Mouse (Mus musculus) limb, embryonic 14.5 days (tissue): ENCODE results near the gene Grik2. TPM values are rescaled to one million over a fixed set of nuclear protein-coding genes. Genes with fewer than 3 reads are reported as not detected.

Source experiments
- ATAC-seq: fragments of 200-750 bp; cut with Nextera tagmentation; 2 replicates; pipeline ENCODE4 v1.8.0; 2017; ENCODE audit warnings: low read depth, moderate number of reproducible peaks, moderate TSS enrichment; ENCODE audit not compliant: low FRiP score
- DNase-seq: peaks from one replicate; pipeline ENCODE4 v3.0.0-alpha.2; 2015; ENCODE audit warnings: low spot score
- H3K27ac ChIP-seq: fragments of 300-500 bp; sonication (generic); replicated peaks from 2 replicates; pipeline ENCODE4 v1.5.1; 2014; ENCODE audit warnings: low read depth, mild to moderate bottlenecking, low read length, moderate library complexity, mixed read lengths
- H3K27me3 ChIP-seq: fragments of 300-500 bp; sonication (generic); 2 replicates; pipeline ENCODE4 v1.6.1; 2014; ENCODE audit warnings: low read length, mixed read lengths; ENCODE audit not compliant: control insufficient read depth, insufficient read depth
- H3K36me3 ChIP-seq: fragments of 300-500 bp; sonication (generic); 2 replicates; pipeline ENCODE4 v1.6.1; 2014; ENCODE audit warnings: mild to moderate bottlenecking, low read length, moderate library complexity, mixed read lengths; ENCODE audit not compliant: control insufficient read depth, insufficient read depth
- H3K4me1 ChIP-seq: fragments of 300-500 bp; sonication (generic); 2 replicates; pipeline ENCODE4 v1.6.1; 2014; ENCODE audit warnings: antibody characterized with exemption, low read length, mixed read lengths; ENCODE audit not compliant: control insufficient read depth, insufficient read depth
- H3K4me2 ChIP-seq: fragments of 300-500 bp; sonication (generic); replicated peaks from 2 replicates; pipeline ENCODE4 v1.6.1; 2014; ENCODE audit warnings: low read depth, mild to moderate bottlenecking, low read length, moderate library complexity; ENCODE audit not compliant: severe bottlenecking
- H3K4me3 ChIP-seq: fragments of 300-500 bp; sonication (generic); replicated peaks from 2 replicates; pipeline ENCODE4 v1.5.1; 2014; ENCODE audit warnings: low read length
- H3K9ac ChIP-seq: fragments of 300-500 bp; sonication (generic); 2 replicates; pipeline ENCODE4 v1.6.1; 2014; ENCODE audit warnings: mild to moderate bottlenecking, low read depth, low read length, moderate library complexity; ENCODE audit not compliant: severe bottlenecking
- H3K9me3 ChIP-seq: fragments of 300-500 bp; sonication (generic); 2 replicates; pipeline ENCODE4 v1.6.1; 2016; ENCODE audit warnings: low read length; ENCODE audit not compliant: control insufficient read depth
- POLR2A ChIP-seq: fragments of 200-500 bp; IDR thresholded peaks from 2 replicates; pipeline ENCODE4 v1.8.0; 2012; ENCODE audit warnings: inconsistent platforms, mild to moderate bottlenecking, moderate library complexity, borderline replicate concordance; ENCODE audit not compliant: insufficient read depth, insufficient read length; ENCODE audit errors: extremely low read depth
- WGBS: fragments of 180-500 bp; shearing (Covaris S2); extraction: QIAGEN DNeasy Blood & Tissue Kit; methylation state at CpG from one replicate; pipeline ENCODE4 v1.1.7; 2014; 5-methylcytosine and 5-hydroxymethylcytosine counted together
- polyA plus RNA-seq, 2 experiments: library from polyadenylated mRNA; depleted of rRNA in 1 of 2; stranded (reverse) in 1 of 2; unstranded in 1 of 2; fragments of >200 nt; fragmentation: Nextera tagmentation in 1 of 2; extraction: Ambion mirVana in 1 of 2; gene quantifications; 2 replicates each; pipeline versions ENCODE4 v1.2.1 to v1.2.3; 2012 to 2014

The Grik2 gene
- polyA plus RNA-seq (2012; rRNA removed) (3.5 and 4.3 TPM in 2 replicates), polyA plus RNA-seq (2014; fragmentation: Nextera tagmentation; extraction: Ambion mirVana) (2.7 and 4.6 TPM in 2 replicates)

DNA sequence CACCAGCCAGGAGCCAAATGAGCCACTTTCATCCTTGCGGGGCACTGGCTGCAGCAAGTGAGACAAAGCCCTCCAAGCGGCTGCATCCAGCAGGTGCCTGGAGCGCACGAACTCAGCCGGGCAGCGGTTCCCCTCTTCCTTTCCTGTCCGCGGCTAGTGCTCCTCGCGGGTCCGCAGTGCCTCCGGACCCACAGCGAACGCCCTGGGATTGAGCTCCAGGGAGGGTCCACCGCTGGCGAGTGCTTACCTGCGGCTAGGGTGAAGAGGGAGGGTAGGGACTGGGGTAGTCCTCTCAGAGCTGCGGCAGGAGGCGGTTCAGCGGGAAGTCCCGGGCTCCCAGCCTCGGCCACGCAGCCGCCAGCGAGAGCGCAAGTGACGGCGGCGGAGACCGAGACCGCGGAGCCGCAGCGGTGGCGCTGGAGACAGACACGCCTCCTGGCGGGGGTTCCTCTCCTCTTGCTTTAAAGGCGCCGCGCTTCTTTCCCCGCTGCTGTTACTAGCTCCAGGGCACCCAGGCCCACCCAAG lies at the start of gene Grik2:
Gene Grik2, minus strand, starts transcription at position 386 of the 526 bp plus-strand sequence.
- Histone ChIP-seq H3K9me3 (no peaks in the 10 kb centered on the region), H3K4me3 (peak within 1 kb of the TSS; percentile 53), H3K4me2 (peak within 1 kb of the TSS; percentile 86), H3K4me1 (peaks cover 7% of the 10 kb centered on the region; the same call in 1 of the 2 replicates), H3K9ac (peak within 1 kb of the TSS; percentile 43; the same call in 1 of the 2 replicates), H3K27me3 (peaks cover 16% of the 10 kb centered on the region; the same call in 1 of the 2 replicates), H3K27ac (no peak within 1 kb of the TSS), H3K36me3 (no peaks in the 10 kb centered on the region)
- peak; percentile 72 for ATAC-seq
- WGBS: under 1% methylated on average over 14 of the region's 41 CpGs
- TF ChIP-seq POLR2A: no peak
- peak; percentile 62 for DNase-seq

- H3K4me1 ChIP-seq: no peaks in the 10 kb centered on the region
- WGBS: 48% methylated on average over 3 of the region's 3 CpGs
- DNase-seq (no peak), ATAC-seq (no peak)
- TF ChIP-seq POLR2A: no peak
- no peaks in the 10 kb centered on the region for H3K9me3 ChIP-seq
- no peaks in the 10 kb centered on the region for H3K36me3 ChIP-seq
- H3K4me2 ChIP-seq: no peak overlapping the region
- no peak overlapping the region for H3K4me3 ChIP-seq
- H3K9ac ChIP-seq: no peak overlapping the region
- H3K27me3 ChIP-seq: no peaks in the 10 kb centered on the region
- H3K27ac ChIP-seq: no peak overlapping the region
Observed at GRCm38 (mm10) chr10:49834392-49834791, 45.8 kb upstream of the Grik2 start.

GRCm38 (mm10) chr10:49807276-49807675 lies 18.7 kb upstream of the Grik2 start:
- H3K27me3 ChIP-seq: no peaks in the 10 kb centered on the region
- H3K4me3 ChIP-seq: no peak overlapping the region
- H3K36me3 ChIP-seq: no peaks in the 10 kb centered on the region
- ATAC-seq (no peak), DNase-seq (no peak)
- no peaks in the 10 kb centered on the region for H3K9me3 ChIP-seq
- no peak for TF ChIP-seq POLR2A
- no peak overlapping the region for H3K4me2 ChIP-seq
- H3K27ac ChIP-seq: no peak overlapping the region
- no peak overlapping the region for H3K9ac ChIP-seq
- H3K4me1 ChIP-seq: no peaks in the 10 kb centered on the region

GRCm38 (mm10) chr10:49801001-49801400 lies 12.4 kb upstream of the Grik2 start:
- no peak overlapping the region for H3K4me2 ChIP-seq
- no peak for TF ChIP-seq POLR2A
- no peaks in the 10 kb centered on the region for H3K9me3 ChIP-seq
- H3K27ac ChIP-seq: no peak overlapping the region
- 90% methylated on average over 1 of the region's 1 CpGs for WGBS
- H3K27me3 ChIP-seq: no peaks in the 10 kb centered on the region
- H3K9ac ChIP-seq: no peak overlapping the region
- ATAC-seq (no peak), DNase-seq (no peak)
- H3K4me1 ChIP-seq: no peaks in the 10 kb centered on the region
- H3K36me3 ChIP-seq: no peaks in the 10 kb centered on the region
- H3K4me3 ChIP-seq: no peak overlapping the region

DNA sequence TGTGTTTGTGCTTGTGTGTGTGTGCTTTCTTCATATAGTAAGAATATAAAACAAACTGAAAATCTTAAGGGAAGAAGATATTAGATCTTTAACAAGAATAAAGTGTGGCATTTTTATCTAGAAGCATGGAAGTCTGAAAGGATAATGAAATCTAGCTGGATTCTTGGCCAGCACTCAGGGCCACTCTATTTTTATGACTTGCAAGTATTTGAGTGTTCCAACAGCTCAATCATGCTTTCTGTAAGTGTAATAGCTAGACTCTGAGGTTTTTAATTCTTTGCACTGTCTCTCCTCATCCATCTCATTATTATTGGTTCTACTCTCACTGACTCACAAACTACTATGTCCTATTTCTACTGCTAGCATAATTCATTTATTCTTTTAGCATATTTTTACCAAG lies 5.6 kb upstream of the Grik2 start:
- Histone ChIP-seq H3K27me3 (no peaks in the 10 kb centered on the region), H3K4me1 (0 out of 2 replicates have a peak, but pooled peaks cover 3% of the 10 kb centered on the region), H3K9me3 (no peaks in the 10 kb centered on the region), H3K4me3 (no peak overlapping the region), H3K4me2 (no peak overlapping the region), H3K36me3 (no peaks in the 10 kb centered on the region), H3K27ac (no peak overlapping the region), H3K9ac (no peak overlapping the region)
- TF ChIP-seq POLR2A: no peak
- no peak for DNase-seq
- no peak for ATAC-seq
